Mouse (Mus musculus): Measurements from ENCODE around the gene Hist1h2bk.

DNA sequence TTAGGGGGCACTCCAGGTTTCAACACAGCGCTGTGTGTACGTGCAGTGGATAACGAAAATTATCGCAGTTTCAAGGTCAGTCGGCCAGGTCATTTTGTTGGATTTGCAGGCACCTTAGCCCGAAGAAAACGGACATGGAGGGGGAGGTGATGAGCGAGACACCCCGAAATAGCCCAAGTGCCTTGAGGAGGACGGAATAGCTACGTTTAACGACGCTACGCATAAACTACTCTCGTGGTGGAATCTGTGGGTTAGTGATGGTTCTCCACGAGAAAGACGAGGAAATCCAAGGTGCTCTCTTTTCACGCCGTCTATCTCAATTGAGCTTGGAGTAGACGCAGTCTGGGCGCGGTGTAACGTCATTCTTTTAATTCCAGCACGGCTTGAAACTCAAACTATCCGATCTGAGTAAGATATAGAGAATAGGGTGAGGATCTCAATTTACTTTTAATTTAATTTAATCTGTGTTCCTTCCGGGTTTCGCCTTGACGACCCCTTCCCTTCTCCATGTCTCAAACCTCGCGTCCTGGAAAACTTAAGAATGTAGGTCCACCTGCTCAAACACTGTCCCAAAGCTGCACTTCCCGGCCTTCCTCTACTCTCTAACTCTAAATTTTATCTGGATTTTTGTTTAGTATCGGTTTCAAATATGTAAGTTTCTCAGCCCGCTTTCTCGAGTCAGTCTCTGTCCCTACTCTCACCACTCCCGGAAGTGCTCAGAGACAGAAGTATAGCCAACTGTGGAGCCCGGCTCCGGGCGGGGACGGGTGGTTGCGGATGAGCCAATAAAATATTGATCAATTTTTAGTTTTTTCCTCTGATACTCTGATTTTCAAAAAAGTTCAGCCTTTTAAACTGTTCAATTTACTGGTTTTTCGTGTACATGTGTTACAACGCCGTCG lies 15.5 kb upstream of the Hist1h2bk start:
- TF ChIP-seq CTCF (IDR thresholded peaks at IDR 0.05) = no peak
- no peak for TF ChIP-seq POLR2A (IDR thresholded peaks at IDR 0.05; ENCODE audit: insufficient read depth, low read depth, low read length)
- no peak for TF ChIP-seq EP300 (IDR thresholded peaks at IDR 0.05; ENCODE audit: insufficient read depth, low read depth, low read length)

All from heart, adult 2 months (tissue).